Mouse (Mus musculus) layer of hippocampus, adult 11-12 months (tissue): ENCODE measurements around the gene Endod1.

ENCODE experiments used
- DNase-seq: peaks from one replicate; pipeline ENCODE4 v3.0.0; 2022; ENCODE audit warnings: low spot score

Gene Endod1

DNA sequence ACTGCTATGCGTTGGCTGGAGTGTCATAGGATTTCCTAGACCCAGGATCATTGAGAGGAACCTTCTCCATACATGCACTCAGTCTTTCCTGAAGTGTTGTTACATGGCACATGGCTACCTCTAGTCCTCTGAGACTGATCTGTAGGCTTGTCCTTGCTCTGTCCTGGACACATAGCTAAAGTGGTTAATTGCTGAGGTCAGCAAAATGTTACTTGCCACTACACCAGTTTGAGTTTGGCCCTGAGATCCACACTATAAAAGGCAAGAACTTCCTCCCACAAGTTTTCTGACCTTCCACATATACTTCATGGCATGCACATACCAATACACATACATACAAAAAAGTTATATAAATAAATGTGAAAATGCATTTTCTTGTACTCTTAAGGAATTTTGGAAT, 64.7 kb downstream of the Endod1 start:
- no peak for DNase-seq

DNA sequence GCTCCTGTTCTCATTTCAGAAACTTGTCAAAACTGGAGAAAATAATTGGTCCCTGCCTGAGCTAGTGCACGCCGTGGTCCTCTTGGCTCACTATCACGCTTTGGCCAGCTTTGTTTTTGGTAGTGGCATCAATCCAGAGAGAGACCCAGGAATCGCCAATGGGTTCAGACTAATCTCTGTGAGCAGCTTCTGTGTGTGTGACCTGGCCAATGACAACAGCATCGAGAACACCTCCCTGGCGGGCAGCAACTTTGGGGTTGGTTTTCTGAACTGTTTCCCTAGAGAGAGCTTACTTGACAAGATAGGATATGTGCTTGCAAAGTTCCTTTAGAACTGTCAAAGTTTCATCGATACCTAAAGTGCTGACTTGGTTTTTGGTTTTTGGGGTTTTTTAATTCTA, 66.8 kb downstream of the Endod1 start:
- DNase-seq = no peak

GRCm38 (mm10) chr9:14313968-14314367, 67.3 kb downstream of the Endod1 start:
- DNase-seq = no peak

- no peak for DNase-seq
These were observed 74.0 kb downstream of the Endod1 start for GRCm38 (mm10) chr9:14307341-14307740.

DNA sequence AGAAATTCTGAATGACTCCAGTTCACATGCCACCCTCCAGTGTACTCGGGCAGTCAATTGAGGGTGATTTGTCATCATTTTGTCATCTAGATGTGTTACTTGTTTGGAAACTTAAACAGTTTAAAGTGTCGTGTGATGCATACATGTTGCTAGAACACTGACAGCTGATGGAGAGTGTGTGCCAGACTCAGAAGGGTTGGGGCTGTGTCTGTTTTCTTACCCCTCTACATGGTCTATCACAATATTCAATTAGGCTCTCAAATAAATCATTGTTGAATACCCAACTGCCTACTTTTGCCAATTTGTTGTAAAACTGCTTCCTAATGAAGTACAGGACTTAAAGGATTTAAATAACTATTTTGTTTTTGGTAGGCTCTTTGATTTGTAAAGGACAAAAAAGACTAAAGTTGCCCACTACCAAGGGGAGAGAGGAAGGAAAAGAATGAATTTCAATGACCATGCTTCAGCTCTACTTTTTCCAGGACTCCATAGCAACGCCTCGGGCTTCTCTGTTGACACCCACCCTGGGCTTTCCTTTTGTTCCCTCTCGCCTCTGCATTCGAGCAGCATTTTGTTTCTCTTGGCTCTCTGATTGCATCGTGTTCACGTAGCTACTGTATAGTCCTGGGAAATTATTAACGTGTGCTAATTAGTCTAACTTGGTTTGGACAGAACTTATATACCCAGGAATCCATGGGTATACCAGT, 76.9 kb downstream of the Endod1 start:
- DNase-seq = no peak
